Mouse (Mus musculus): ENCODE results near the gene Hsp90ab1. TPM values are rescaled to one million over a fixed set of nuclear protein-coding genes. Genes with fewer than 3 reads are reported as not detected.

Hsp90ab1 gene
- polyA plus RNA-seq, 1 experiment from 2014 or later = 1,098 TPM

DNA sequence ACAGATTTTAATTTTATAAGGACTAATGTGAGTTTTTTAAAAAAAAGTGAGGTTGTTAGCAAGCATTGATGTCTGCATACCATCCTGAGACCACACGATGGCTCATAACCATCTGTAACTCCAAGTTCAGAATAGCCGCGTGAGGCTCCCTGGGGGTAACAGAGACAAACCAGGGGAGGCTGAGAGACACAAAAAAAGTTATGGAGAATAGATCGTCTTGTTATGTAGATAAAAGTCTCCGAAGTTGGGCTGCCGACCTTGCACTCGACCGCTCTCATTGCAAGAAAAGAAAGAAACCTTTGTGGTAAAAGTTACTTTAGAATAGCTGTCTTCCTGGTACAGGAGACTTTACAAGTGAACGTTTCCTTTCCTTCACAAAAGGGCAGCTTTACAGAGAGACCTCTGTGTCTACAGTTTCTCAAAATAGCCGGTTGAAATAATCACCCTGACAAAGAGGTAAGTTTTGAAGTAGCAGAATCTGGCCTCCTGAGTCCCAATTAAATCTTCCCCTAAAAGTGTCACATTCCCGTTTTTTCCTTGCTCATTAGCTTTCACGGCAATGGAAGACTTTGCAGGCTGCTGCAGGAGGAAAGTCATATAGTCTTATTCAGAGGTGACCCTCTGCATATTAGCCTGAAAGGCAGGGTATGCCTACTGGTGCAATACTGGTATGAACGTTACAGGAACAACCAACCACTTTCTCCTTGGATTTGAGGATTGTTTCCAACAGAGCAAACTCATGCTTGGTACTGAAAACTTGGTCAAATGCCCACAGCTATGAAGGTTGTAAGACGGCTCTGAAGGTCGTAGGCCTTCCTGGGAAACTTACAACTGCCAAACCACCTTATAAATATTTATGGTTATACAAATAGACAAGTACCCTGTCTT, 34.2 kb upstream of the Hsp90ab1 start:
- WGBS (ENCODE audit: insufficient replicate concordance) = 78% methylated on average over 15 of the region's 15 CpGs
- Histone ChIP-seq H3K4me2 (no peak overlapping the region), H3K9me3 (replicated peaks) (no peaks in the 10 kb centered on the region), H3K27me3 (replicated peaks) (peaks cover 7% of the 10 kb centered on the region), H3K4me1 (peaks cover 44% of the 10 kb centered on the region), H3K9ac (no peak overlapping the region), H3K27ac (no peak overlapping the region), H3K36me3 (no peaks in the 10 kb centered on the region), H3K4me3 (no peak overlapping the region)
- no peak for ATAC-seq

DNA sequence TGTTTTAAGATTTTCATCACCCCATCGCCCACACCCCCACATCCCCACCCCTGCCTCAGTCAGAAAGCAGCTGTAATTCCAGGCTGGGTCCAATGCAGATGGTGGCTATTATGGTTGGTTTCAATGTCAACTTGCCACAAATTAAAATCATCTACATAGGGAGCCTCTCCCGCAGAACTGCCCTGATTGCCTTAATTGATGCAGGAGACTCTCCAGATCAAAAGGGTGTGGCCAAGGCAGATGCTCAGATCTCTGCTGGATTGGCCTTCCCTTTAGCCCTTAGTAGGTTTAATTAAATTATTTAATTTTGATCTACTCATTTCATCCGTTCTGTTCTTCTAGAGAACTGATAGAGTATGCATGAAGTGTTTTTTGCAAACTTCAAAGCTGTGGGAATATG, 29.9 kb upstream of the Hsp90ab1 start:
- Histone ChIP-seq H3K9me3 (replicated peaks) (no peaks in the 10 kb centered on the region), H3K4me1 (peaks cover 55% of the 10 kb centered on the region), H3K27ac (no peak overlapping the region), H3K4me2 (no peak overlapping the region), H3K4me3 (no peak overlapping the region), H3K9ac (no peak overlapping the region), H3K27me3 (replicated peaks) (peaks cover 14% of the 10 kb centered on the region), H3K36me3 (no peaks in the 10 kb centered on the region)
- WGBS (ENCODE audit: insufficient replicate concordance) = 72% methylated on average over 3 of the region's 3 CpGs
- ATAC-seq = no peak

DNA sequence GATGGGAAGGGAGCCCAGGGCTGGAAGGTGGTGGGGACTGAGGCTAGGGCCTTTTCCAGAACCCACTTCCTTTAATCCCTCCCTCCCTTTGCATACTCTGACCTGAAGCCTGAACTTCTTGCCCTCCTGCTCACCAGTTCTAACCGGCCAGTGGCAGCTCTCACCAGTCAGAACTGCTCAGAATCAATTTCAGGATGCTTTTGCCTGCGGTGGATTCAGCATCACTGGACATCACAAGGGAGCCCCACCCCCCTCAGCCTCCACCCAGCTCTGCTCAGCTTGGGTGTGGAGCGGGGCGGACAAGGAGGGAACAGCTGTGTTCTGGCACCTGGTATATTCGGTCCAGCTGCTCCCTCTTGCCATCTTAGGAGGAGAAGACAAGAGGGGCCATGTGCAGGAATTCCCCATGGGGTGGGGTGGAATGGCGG, 28.8 kb upstream of the Hsp90ab1 start, which contains the start of gene Mymx:
TSS of gene Mymx (minus strand) at position 226 of the 428 bp plus-strand sequence.
- H3K4me1 ChIP-seq = peaks cover 66% of the 10 kb centered on the region
- no peak for ATAC-seq
- no peaks in the 10 kb centered on the region for H3K36me3 ChIP-seq
- peak within 1 kb of the TSS; percentile 43; the same call in 1 of the 2 replicates for H3K27ac ChIP-seq
- peak within 1 kb of the TSS; percentile 30 for H3K4me3 ChIP-seq
- no peaks in the 10 kb centered on the region for H3K9me3 ChIP-seq (replicated peaks)
- peak within 1 kb of the TSS; percentile 71 for H3K4me2 ChIP-seq
- 64% methylated on average over 6 of the region's 6 CpGs for WGBS (ENCODE audit: insufficient replicate concordance)
- H3K27me3 ChIP-seq (replicated peaks) = peaks cover 14% of the 10 kb centered on the region
- peak within 1 kb of the TSS; percentile 54 for H3K9ac ChIP-seq

DNA sequence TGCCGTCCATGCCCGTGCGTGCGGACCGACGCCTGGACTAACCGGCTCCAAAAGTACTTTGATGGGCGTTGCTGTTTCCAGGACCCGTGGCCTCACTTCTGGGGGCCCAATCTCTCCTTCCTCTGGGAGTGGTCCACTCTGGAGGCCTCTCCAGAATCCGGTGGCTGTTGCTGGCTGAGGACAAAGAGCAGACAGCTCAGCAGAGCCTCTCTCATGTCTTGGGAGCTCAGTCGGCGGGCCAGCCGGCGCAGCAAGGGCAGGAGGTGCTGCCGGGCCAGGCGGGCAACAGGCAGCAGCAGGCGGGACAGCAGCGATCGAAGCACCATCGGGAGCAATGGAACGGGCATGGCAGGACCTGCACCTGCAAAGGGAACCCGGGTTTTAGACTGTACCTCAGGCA, 28.3 kb upstream of the Hsp90ab1 start:
- H3K9me3 ChIP-seq (replicated peaks) = no peaks in the 10 kb centered on the region
- peaks cover 72% of the 10 kb centered on the region for H3K4me1 ChIP-seq
- H3K27ac ChIP-seq = 0 out of 2 replicates have a peak overlapping the region, but pooled peaks have one; percentile 43
- H3K27me3 ChIP-seq (replicated peaks) = peaks cover 14% of the 10 kb centered on the region
- H3K36me3 ChIP-seq = no peaks in the 10 kb centered on the region
- ATAC-seq = 0 out of 2 replicates have a peak, but pooled peaks have one; percentile 9
- peak overlapping the region; percentile 71 for H3K4me2 ChIP-seq
- peak overlapping the region; percentile 30 for H3K4me3 ChIP-seq
- H3K9ac ChIP-seq = peak overlapping the region; percentile 54
- WGBS (ENCODE audit: insufficient replicate concordance) = 24% methylated on average over 22 of the region's 22 CpGs

DNA sequence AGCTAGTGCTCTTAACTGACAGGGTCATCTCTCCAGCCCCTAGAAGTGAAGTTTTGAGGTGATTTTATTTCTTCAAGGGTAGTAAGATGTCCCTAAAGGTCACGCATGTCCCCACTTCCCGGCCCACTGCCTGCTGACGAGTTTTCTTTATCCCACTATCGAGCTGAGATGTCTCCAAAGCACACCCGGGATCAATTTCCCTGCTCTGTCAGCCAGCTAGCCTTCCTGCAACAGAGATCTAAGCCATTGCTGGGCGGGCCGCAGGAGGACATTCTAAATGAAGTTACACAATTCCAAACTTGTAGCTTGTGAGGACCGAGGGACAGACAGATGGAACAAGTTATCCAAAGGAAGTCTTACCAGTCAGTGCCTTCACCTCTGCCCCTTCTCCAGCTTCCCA, 27.2 kb upstream of the Hsp90ab1 start:
- H3K27ac ChIP-seq = no peak overlapping the region
- ATAC-seq = no peak
- peaks cover 81% of the 10 kb centered on the region for H3K4me1 ChIP-seq
- H3K9me3 ChIP-seq (replicated peaks) = no peaks in the 10 kb centered on the region
- no peaks in the 10 kb centered on the region for H3K36me3 ChIP-seq
- peak overlapping the region; percentile 71; the same call in 1 of the 2 replicates for H3K4me2 ChIP-seq
- no peak overlapping the region for H3K4me3 ChIP-seq
- H3K27me3 ChIP-seq (replicated peaks) = peaks cover 14% of the 10 kb centered on the region
- H3K9ac ChIP-seq = 0 out of 2 replicates have a peak overlapping the region, but pooled peaks have one; percentile 17
- 67% methylated on average over 8 of the region's 8 CpGs for WGBS (ENCODE audit: insufficient replicate concordance)

DNA sequence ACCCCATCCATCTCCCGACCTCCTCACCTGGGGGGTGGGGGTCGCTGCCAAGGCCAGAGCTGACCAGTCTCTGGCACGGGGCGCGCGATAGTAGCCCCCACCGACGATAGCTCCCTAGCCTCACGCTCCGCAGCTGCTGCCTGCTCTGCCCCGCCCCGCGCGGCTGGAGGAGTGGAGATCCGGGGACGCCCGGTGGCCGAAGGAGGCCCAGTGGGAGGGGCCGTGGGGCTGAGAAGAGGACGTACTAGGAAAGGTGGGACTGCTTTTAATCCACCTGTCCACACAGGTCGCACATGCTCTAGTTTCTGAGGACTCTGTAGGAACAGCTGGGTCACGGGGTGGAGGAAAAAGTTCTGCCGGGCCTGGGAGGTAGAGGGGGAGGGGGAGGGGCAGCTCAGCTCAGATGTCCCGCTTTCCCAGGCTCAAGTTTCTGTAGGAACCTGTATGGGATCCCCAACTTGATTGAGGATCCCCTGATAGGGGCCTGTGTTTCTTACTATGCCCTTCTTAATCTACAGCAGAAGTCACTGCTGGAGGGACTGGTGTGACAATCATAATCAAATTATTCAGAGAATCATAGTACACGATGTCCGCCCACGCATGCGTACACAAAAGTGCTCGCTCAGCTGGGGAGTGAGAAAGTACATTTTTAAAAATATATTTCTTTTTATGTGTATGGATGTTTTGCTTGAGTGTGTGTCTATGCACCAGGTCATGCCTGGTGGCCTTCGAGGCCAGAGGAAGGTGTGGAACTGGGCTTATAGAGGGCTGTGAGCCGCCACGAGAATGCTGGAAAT, 26.6 kb upstream of the Hsp90ab1 start, which contains the start of gene Slc29a1:
TSS of gene Slc29a1 (minus strand) at position 161 of the 797 bp plus-strand sequence.
- Histone ChIP-seq H3K9ac (peak within 1 kb of the TSS; percentile 67), H3K27ac (peak within 1 kb of the TSS; percentile 45), H3K4me2 (peak within 1 kb of the TSS; percentile 86), H3K9me3 (replicated peaks) (no peaks in the 10 kb centered on the region), H3K27me3 (replicated peaks) (peaks cover 14% of the 10 kb centered on the region), H3K36me3 (no peaks in the 10 kb centered on the region), H3K4me3 (peak within 1 kb of the TSS; percentile 50), H3K4me1 (peaks cover 82% of the 10 kb centered on the region)
- WGBS (ENCODE audit: insufficient replicate concordance) = 20% methylated on average over 32 of the region's 32 CpGs
- peak; percentile 50 for ATAC-seq

DNA sequence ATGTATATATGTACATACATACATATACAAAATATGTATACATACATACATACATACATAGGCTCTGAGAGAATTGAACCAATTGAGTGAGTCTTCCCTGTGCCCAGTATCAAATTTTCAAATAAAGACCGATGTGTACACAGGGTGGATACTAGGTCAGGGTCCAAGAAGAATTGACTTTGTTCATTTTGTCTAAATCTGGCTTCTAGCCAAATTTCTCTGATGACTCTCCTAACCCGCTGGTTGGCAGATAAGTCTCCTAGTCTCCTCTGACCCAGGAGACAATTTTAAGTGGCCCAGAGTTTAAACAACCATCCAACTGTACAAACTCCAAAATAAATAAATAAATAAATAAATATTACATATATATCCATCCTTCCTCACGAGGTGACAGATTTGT, 25.8 kb upstream of the Hsp90ab1 start:
- Histone ChIP-seq H3K4me1 (peaks cover 84% of the 10 kb centered on the region), H3K27me3 (replicated peaks) (peaks cover 12% of the 10 kb centered on the region), H3K9me3 (replicated peaks) (no peaks in the 10 kb centered on the region), H3K36me3 (no peaks in the 10 kb centered on the region), H3K9ac (peak overlapping the region; percentile 67), H3K27ac (no peak overlapping the region), H3K4me3 (peak overlapping the region; percentile 50; the same call in 1 of the 2 replicates), H3K4me2 (peak overlapping the region; percentile 86)
- WGBS (ENCODE audit: insufficient replicate concordance) = 48% methylated on average over 3 of the region's 3 CpGs
- ATAC-seq = no peak

DNA sequence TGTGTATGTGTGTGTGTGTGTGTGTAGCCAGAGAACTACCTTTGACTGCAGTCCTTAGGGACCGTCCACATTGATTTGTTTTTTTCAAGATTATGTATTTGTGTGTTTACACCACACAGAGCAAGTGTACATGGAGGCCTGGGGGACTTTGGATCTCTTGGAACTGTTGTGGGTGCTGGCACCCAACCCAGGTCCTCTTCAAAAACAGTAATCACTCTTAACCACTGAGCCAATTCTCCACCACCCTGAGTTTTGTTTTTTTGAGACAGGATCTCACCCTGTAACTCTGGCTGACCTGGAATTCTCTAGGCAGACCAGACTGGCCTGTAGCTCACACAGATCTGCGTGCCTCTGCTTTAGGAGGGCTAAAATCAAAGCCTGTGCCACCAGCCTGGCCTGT, 25.3 kb upstream of the Hsp90ab1 start:
- Histone ChIP-seq H3K4me2 (no peak overlapping the region), H3K4me3 (no peak overlapping the region), H3K27ac (peak overlapping the region; percentile 23; the same call in 1 of the 2 replicates), H3K36me3 (no peaks in the 10 kb centered on the region), H3K9me3 (replicated peaks) (no peaks in the 10 kb centered on the region), H3K27me3 (replicated peaks) (peaks cover 7% of the 10 kb centered on the region), H3K4me1 (peaks cover 88% of the 10 kb centered on the region), H3K9ac (no peak overlapping the region)
- ATAC-seq = no peak
- 85% methylated on average over 2 of the region's 2 CpGs for WGBS (ENCODE audit: insufficient replicate concordance)

DNA sequence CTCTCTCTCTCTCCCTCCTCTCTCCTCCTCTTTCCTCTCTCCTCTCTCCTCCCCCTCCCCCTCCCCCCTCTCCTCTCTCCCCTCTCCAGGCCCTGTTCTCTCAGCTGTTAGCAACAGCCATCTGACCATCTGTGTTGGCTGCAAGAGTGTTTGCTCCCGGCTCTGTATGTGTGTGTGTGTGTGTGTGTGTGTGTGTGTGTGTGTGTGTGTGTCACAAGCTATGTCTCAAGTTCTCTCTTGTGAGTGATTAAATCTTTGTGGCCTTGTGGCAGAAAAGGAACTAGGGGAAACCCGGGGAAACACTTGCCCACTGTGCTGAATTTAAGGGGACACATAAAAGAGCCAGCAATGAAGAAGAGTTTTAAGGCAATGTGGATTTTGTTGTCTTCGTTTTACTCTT, 24.7 kb upstream of the Hsp90ab1 start:
- ATAC-seq = no peak
- Histone ChIP-seq H3K27me3 (replicated peaks) (peaks cover 6% of the 10 kb centered on the region), H3K4me3 (no peak overlapping the region), H3K4me2 (no peak overlapping the region), H3K4me1 (peaks cover 92% of the 10 kb centered on the region), H3K36me3 (no peaks in the 10 kb centered on the region), H3K9me3 (replicated peaks) (no peaks in the 10 kb centered on the region), H3K27ac (peak overlapping the region; percentile 33; the same call in 1 of the 2 replicates), H3K9ac (no peak overlapping the region)
- 22% methylated on average over 3 of the region's 3 CpGs for WGBS (ENCODE audit: insufficient replicate concordance)

DNA sequence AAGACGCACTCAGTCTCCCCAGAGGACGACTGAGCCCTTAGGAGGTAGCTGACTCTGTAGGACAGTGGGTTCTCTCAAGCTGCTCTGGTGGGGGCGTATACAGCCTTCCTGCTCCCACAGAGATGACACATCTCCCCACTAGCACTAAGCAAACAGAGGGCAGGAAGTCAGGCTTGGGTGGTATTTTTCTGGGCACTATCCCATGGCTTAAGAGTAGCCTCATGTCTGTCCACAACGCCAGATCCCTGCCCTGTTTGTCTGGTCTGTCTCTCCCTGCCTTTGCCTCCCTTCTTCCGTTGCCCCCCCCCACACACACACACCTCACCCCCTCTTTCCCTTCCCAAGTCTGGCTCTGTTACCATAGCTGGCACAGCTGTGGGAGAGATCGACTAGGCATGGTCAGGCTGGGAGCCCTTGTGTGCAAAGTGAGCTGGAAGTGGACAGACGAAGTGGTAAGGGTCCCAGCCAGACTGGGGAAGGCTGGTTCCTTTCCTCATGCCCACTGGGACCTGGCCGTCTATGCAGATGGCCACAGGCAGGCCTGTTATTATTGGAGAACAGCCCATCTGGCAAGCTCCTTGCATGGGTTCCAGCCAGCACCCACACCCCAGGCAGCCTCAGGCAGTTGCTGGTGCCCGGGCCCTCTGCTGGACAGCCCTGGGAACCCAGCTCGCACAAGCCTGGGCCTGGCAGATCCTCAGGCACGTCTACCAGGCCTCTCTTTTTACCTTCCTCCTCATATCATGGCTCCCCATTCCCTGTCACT, 23.7 kb upstream of the Hsp90ab1 start:
- peaks cover 94% of the 10 kb centered on the region for H3K4me1 ChIP-seq
- H3K9ac ChIP-seq = 0 out of 2 replicates have a peak overlapping the region, but pooled peaks have one; percentile 6
- WGBS (ENCODE audit: insufficient replicate concordance) = 33% methylated on average over 11 of the region's 11 CpGs
- peak overlapping the region; percentile 93 for H3K27ac ChIP-seq
- H3K9me3 ChIP-seq (replicated peaks) = no peaks in the 10 kb centered on the region
- no peak overlapping the region for H3K4me3 ChIP-seq
- H3K36me3 ChIP-seq = peaks cover 6% of the 10 kb centered on the region
- peaks cover 6% of the 10 kb centered on the region; the same call in 1 of the 2 replicates for H3K27me3 ChIP-seq (replicated peaks)
- peak overlapping the region; percentile 93 for H3K4me2 ChIP-seq
- ATAC-seq = peak; percentile 28

DNA sequence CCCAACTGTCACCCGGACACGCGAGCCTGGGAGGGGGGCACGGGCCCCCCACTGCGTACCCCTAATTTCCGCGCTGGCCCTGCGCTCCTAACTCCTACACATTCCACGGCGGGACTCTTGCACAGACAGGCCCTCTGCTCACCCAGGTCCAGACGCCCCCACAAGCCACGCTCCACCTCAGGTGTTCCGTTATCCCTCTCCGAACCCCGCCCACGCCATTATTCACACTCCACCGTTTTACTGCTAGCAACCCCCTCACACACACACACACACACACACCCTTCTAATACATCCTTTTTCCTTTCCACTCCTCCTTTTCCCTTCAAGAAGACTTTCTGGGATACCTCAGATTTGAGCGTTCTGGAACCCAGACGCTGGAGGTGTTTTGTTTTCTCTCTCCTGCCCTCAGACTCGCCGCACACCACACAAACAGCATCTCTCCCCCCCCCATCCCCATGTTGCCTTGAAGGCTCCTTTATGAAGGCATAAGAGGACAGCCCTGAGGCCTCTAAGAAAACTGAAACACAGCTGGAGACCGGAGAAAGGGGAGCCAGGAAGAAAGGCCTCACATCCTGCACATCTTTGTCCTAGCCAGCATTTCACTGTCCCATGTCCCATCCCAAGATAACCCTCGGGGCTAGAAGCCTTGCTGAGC, 22.8 kb upstream of the Hsp90ab1 start:
- H3K9ac ChIP-seq = peak overlapping the region; percentile 89
- H3K27me3 ChIP-seq (replicated peaks) = no peaks in the 10 kb centered on the region
- H3K4me3 ChIP-seq = peak overlapping the region; percentile 81
- 11% methylated on average over 23 of the region's 23 CpGs for WGBS (ENCODE audit: insufficient replicate concordance)
- no peak for ATAC-seq
- peaks cover 15% of the 10 kb centered on the region for H3K36me3 ChIP-seq
- peak overlapping the region; percentile 93 for H3K27ac ChIP-seq
- H3K9me3 ChIP-seq (replicated peaks) = no peaks in the 10 kb centered on the region
- H3K4me2 ChIP-seq = peak overlapping the region; percentile 93
- H3K4me1 ChIP-seq = peaks cover 94% of the 10 kb centered on the region
